ENCODE assay signal across 17 mouse cellular contexts in genomic region chr5:57807350-57807749, GRCm38 (mm10).
DNase-seq lines count a peak whose midpoint lies in the region; ATAC-seq lines count a peak whose summit lies in the region.
"Had no signal": no experiment of that assay in that cellular context is flagged by ENCODE, and none has a peak within 500 bp of the region (broad histone marks: within the 10 kb centered on the region; RNA-seq: fewer than 3 reads in every experiment).

No protein-coding gene starts in this region.

- intact Hi-C loops in gastrocnemius, postnatal 14 days (cut with DNase I; ENCODE audit: low total_unique reads), result no loop called here

- H3K4me3 ChIP-seq in heart, embryonic 12.5 days, result no peak overlapping the region
- H3K4me3 ChIP-seq: limb, embryonic 10.5 days; liver, embryonic 13.5 days; midbrain, embryonic 12.5 days; myocyte had no signal

- peak; percentile 43 to 51 for DNase-seq in cerebellum, postnatal 10 days
- no peak for DNase-seq in cerebellum, postnatal 36 days
- DNase-seq in heart, postnatal 4 days, result peak; percentile 45
- DNase-seq in 416B (ENCODE audit: low read depth), result peak; percentile 44
- DNase-seq in gastrocnemius, postnatal 14 days, result peak; percentile 42
- DNase-seq in spleen, postnatal 4 days (ENCODE audit: low spot score in 2 of 2), result no peak
- DNase-seq in adrenal gland, adult 8-10 months, result no peak
- DNase-seq: adrenal gland, postnatal 14 days; kidney, adult 11 months; kidney, postnatal 36 days; liver, embryonic 13.5 days had no signal

- no peaks in the 10 kb centered on the region for H3K36me3 ChIP-seq in heart, embryonic 12.5 days
- H3K36me3 ChIP-seq: limb, embryonic 10.5 days; liver, embryonic 13.5 days; midbrain, embryonic 12.5 days had no signal

- no peak overlapping the region for H3K4me2 ChIP-seq in heart, embryonic 12.5 days
- H3K4me2 ChIP-seq: heart, embryonic 11.5 days; hindbrain, embryonic 14.5 days; liver, embryonic 13.5 days; midbrain, embryonic 12.5 days had no signal

- no peaks in the 10 kb centered on the region for H3K9me3 ChIP-seq in heart, embryonic 12.5 days (replicated peaks)
- H3K9me3 ChIP-seq: limb, embryonic 10.5 days; liver, embryonic 13.5 days; midbrain, embryonic 12.5 days had no signal

- H3K4me1 ChIP-seq in heart, embryonic 12.5 days (replicated peaks), result peaks cover 2% of the 10 kb centered on the region; the same call in 1 of the 2 replicates
- H3K4me1 ChIP-seq: liver, embryonic 13.5 days; midbrain, embryonic 12.5 days had no signal

- 62% methylated on average over 2 of the region's 2 CpGs for WGBS in heart, embryonic 12.5 days

- ATAC-seq in heart, embryonic 12.5 days (ENCODE audit: insufficient number of reproducible peaks, low FRiP score), result no peak

- H3K27ac ChIP-seq in heart, embryonic 12.5 days (ENCODE audit: poor library complexity, severe bottlenecking), result no peak overlapping the region
- H3K27ac ChIP-seq: hindbrain, embryonic 14.5 days; limb, embryonic 10.5 days; liver, embryonic 13.5 days; midbrain, embryonic 12.5 days had no signal

- H3K27me3 ChIP-seq in heart, embryonic 12.5 days (replicated peaks), result no peaks in the 10 kb centered on the region
- H3K27me3 ChIP-seq: liver, embryonic 13.5 days; midbrain, embryonic 12.5 days had no signal

- H3K9ac ChIP-seq in heart, embryonic 12.5 days, result no peak overlapping the region
- H3K9ac ChIP-seq: hindbrain, embryonic 14.5 days; liver, embryonic 13.5 days; midbrain, embryonic 12.5 days had no signal

Comparison
In these comparisons a context has a peak if more than half of its experiments do, and no peak if none do; other contexts are left out.
1. DNase-seq: peak in cerebellum, postnatal 10 days (2 of 2), heart, postnatal 4 days (single experiment), 416B (single experiment) and gastrocnemius, postnatal 14 days (single experiment); none in cerebellum, postnatal 36 days (0 of 2), spleen, postnatal 4 days (0 of 2) and adrenal gland, adult 8-10 months (single experiment).